Mouse (Mus musculus) liver, embryonic 11.5 days (tissue): Measurements from ENCODE around the gene Exosc10. TPM values are rescaled to one million over a fixed set of nuclear protein-coding genes. Genes with fewer than 3 reads are reported as not detected.

Experiments
- ATAC-seq: fragments of 200-750 bp; cut with Nextera tagmentation; replicated peaks from 2 replicates; pipeline ENCODE4 v1.8.0; 2017; ENCODE audit warnings: moderate number of reproducible peaks, mild to moderate bottlenecking, moderate TSS enrichment, moderate library complexity; ENCODE audit not compliant: low FRiP score
- DNase-seq: peaks from one replicate; pipeline ENCODE4 v3.0.0-alpha.2; 2017; ENCODE audit warnings: low spot score
- H3K27ac ChIP-seq: fragments of 300-500 bp; sonication (generic); 2 replicates; pipeline ENCODE4 v1.5.1; 2014; ENCODE audit warnings: mild to moderate bottlenecking, low read depth, low read length, control low read depth
- H3K27me3 ChIP-seq: fragments of 300-500 bp; sonication (generic); replicated peaks from 2 replicates; pipeline ENCODE4 v1.6.1; 2014; ENCODE audit warnings: low read length, mixed read lengths; ENCODE audit not compliant: control insufficient read depth, insufficient read depth
- H3K36me3 ChIP-seq: fragments of 300-500 bp; sonication (generic); 2 replicates; pipeline ENCODE4 v1.6.1; 2014; ENCODE audit warnings: mild to moderate bottlenecking, low read length, moderate library complexity, mixed read lengths; ENCODE audit not compliant: control insufficient read depth, insufficient read depth
- H3K4me1 ChIP-seq: fragments of 300-500 bp; sonication (generic); replicated peaks from 2 replicates; pipeline ENCODE4 v1.6.1; 2014; ENCODE audit warnings: low read length, mixed read lengths; ENCODE audit not compliant: control insufficient read depth, insufficient read depth
- H3K4me2 ChIP-seq: fragments of 300-500 bp; sonication (generic); 2 replicates; pipeline ENCODE4 v1.6.1; 2014; ENCODE audit warnings: mild to moderate bottlenecking, control low read depth, moderate library complexity
- H3K4me3 ChIP-seq: fragments of 300-500 bp; sonication (generic); 2 replicates; pipeline ENCODE4 v1.5.1; 2014; ENCODE audit warnings: low read depth, low read length, control low read depth
- H3K9ac ChIP-seq: fragments of 300-500 bp; sonication (generic); 2 replicates; pipeline ENCODE4 v1.6.1; 2014; ENCODE audit warnings: low read depth, low read length, control low read depth
- H3K9me3 ChIP-seq: fragments of 300-500 bp; sonication (generic); 2 replicates; pipeline ENCODE4 v1.6.1; 2016; ENCODE audit warnings: low read length, inconsistent platforms, mixed read lengths; ENCODE audit not compliant: control insufficient read depth
- WGBS: fragments of 180-500 bp; shearing (Covaris S2); extraction: QIAGEN DNeasy Blood & Tissue Kit; methylation state at CpG from one replicate; pipeline ENCODE4 v1.1.7; 2014; 5-methylcytosine and 5-hydroxymethylcytosine counted together
- polyA plus RNA-seq: library from polyadenylated mRNA; unstranded; fragments of >200 nt; fragmentation: Nextera tagmentation; extraction: Ambion mirVana; gene quantifications from 2 replicates; pipeline ENCODE4 v1.2.1, GENCODE M21; 2014

Gene Exosc10
- polyA plus RNA-seq = 92.4 and 98.2 TPM in 2 replicates

DNA sequence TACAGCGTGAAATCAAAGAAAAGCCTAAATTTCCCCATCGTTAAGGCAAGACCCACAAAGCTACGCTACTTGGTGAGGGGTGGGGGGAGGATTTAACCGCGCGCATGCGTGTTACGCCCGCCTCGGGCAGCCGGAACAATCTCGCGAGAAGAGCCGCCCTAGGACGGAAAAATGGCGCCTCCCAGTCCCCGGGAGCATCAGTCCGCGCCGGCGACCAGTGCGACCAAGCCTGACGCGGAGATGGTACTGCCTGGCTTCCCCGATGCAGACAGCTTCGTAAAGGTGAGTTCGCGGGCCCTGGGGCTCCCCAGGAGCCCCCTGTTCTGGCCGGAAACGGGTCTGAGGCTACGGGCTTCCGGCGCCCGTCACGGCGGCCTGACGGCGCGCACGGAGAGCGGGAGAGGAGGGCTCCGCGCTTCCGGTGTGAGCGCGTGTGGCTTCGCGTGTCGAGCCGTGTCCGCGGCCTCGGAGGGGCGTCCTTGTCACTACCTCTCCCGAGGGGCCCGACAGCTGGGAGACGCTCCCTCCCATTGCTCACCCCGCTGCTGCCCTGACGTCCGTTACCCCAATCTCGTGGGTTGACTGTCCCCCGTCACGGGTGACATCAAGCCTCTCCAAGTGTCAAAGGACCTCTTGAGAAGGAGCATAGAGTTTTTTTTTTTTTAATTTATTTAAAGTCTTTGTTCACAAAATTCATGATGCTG, at the start of gene Exosc10:
Exosc10 (plus strand) TSS at position 133 of the 704 bp plus-strand sequence.
- H3K4me3 ChIP-seq = peak within 1 kb of the TSS; percentile 92
- DNase-seq (peak; percentile 91), ATAC-seq (peak; percentile 90)
- H3K27me3 ChIP-seq = no peaks in the 10 kb centered on the region
- H3K9me3 ChIP-seq = no peaks in the 10 kb centered on the region
- H3K27ac ChIP-seq = peak within 1 kb of the TSS; percentile 91
- WGBS = under 1% methylated on average over 63 of the region's 63 CpGs
- peaks cover 47% of the 10 kb centered on the region for H3K36me3 ChIP-seq
- peak within 1 kb of the TSS; percentile 88 for H3K4me2 ChIP-seq
- peak within 1 kb of the TSS; percentile 99 for H3K9ac ChIP-seq
- peaks cover 11% of the 10 kb centered on the region for H3K4me1 ChIP-seq

DNA sequence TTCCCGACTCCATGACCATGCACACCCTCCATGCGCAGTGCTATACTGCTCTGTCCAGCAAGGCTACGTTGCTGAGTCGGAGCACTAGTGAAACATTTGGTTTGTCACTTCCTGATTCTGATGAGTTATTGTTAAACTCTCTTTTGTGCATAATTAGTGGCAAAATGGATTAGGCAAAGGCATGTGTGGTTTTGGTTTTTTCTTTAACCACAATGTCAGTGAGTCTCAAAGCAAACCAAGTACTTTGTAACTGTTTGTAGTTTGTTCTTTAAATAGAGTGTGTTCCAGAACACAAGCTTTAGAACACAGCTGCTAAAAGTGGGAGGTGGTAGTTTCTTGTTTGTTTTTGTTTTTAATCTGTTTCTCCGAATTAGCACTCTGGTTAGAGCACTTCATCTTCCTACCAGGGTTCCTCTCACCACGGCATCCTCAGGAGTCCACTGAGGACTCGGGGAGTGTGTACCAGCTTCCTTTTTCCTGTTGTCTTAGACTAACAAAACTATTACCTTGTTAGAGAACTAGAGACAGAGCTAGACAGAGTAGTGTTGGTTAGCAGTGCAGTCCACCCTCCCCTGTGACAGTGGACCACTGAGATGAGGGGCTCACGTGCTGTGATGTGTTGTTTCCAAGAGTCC, 48.7 kb upstream of the Exosc10 start:
- Histone ChIP-seq H3K27ac (no peak overlapping the region), H3K27me3 (no peaks in the 10 kb centered on the region), H3K9me3 (no peaks in the 10 kb centered on the region), H3K4me1 (no peaks in the 10 kb centered on the region), H3K4me2 (no peak overlapping the region), H3K9ac (no peak overlapping the region), H3K36me3 (peaks cover 14% of the 10 kb centered on the region), H3K4me3 (no peak overlapping the region)
- ATAC-seq (no peak), DNase-seq (no peak)
- 80% methylated on average over 8 of the region's 8 CpGs for WGBS

DNA sequence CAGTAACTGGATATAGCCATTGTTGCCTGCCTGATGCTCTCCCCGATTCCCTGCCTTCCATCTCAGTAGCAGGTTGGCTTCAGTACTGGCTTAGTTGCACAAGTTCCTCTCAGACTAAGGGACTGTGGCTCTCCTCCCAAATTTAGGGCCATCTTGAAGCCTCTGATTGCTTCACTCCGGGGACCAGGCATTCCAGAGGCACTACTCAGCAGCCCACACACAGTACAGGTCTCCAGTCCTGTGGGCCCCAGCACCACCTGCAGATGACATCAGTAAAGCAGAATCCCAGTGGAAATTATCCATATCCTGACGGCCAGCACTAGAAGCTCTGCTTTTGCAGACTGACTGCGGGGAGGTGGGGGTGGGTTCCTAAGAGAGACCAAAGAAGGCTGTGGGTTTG, 47.5 kb upstream of the Exosc10 start:
- no peaks in the 10 kb centered on the region for H3K9me3 ChIP-seq

DNA sequence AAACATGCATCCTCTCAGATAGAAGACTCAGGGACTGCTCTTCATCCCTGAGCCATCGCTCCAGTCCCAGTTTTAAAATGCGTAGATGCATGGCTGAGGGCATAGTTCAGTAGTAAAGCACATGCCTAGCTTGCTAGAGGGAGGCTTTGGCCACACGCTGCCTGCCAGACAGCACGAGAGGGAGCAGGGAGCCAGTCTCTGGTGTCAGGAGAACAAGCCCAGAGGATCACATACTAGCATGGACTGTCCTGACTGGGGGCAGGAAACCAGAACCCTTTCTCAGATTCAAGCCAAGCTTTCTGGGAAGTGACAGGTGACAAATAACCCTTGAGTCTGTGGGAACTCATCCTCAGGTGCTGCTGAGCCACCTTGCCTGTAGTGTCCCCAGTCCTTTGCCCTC, 46.9 kb upstream of the Exosc10 start:
- ATAC-seq = no peak
- H3K36me3 ChIP-seq = peaks cover 23% of the 10 kb centered on the region

More for the DNA sequence above, 47.5 kb upstream of the Exosc10 start:
- Histone ChIP-seq H3K27me3 (no peaks in the 10 kb centered on the region), H3K4me1 (no peaks in the 10 kb centered on the region), H3K4me3 (no peak overlapping the region), H3K9ac (no peak overlapping the region), H3K4me2 (no peak overlapping the region), H3K36me3 (peaks cover 21% of the 10 kb centered on the region), H3K27ac (no peak overlapping the region)
- 83% methylated on average over 4 of the region's 4 CpGs for WGBS
- ATAC-seq (no peak), DNase-seq (no peak)

DNA sequence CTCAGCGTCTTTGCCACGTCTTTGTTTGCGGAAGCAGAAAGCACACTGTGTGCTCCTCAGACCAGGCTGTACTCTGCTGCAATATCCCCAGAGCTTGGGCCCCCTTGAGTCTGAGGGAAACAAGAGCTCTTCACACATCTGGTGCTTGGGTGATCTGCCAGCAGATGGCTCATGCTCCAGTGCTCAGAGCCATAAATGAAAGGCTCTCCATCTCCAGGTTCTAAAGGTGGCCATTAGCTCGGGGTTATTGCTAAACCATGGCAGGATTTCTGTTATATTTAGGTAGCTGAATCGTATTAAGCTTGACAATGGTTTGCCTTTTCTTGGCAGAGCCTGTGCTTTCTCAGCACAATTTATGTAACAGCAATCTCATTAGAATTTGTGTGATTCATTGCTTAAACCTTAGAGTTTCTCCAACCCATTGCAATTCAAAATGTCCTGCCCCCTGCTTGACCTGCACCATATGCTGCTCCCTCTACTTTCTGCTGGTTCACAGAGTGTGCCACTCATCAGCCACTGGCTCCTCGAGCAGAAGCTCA, 45.1 kb upstream of the Exosc10 start:
- 80% methylated on average over 6 of the region's 6 CpGs for WGBS
- Histone ChIP-seq H3K9ac (no peak overlapping the region), H3K27me3 (no peaks in the 10 kb centered on the region), H3K4me3 (no peak overlapping the region), H3K27ac (no peak overlapping the region), H3K9me3 (no peaks in the 10 kb centered on the region), H3K4me1 (no peaks in the 10 kb centered on the region), H3K36me3 (peaks cover 24% of the 10 kb centered on the region), H3K4me2 (no peak overlapping the region)
- DNase-seq = no peak
- no peak for ATAC-seq

More for the DNA sequence above, 46.9 kb upstream of the Exosc10 start:
- WGBS = 88% methylated on average over 4 of the region's 4 CpGs
- Histone ChIP-seq H3K27ac (no peak overlapping the region), H3K27me3 (no peaks in the 10 kb centered on the region), H3K4me3 (no peak overlapping the region), H3K4me1 (no peaks in the 10 kb centered on the region), H3K9ac (no peak overlapping the region), H3K9me3 (no peaks in the 10 kb centered on the region), H3K4me2 (no peak overlapping the region)
- DNase-seq = no peak

DNA sequence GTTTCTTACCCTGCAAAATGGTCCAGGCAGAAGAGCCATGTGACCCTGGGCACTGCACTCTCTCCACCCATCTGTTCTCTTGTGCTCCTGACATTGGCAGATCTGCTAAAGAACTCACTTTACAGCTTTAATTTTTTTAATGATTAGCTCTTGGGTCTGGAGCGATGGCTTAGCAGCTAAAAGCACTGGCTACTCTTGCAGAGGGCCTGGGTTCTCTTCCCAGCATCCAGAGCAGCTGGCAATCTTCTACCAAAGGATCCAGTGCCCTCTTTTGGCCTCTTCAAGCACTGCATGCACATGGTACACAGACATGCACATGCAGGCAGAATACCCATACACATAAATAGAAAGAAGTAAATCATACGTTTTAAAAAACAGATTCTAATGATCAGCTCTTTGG, 42.9 kb upstream of the Exosc10 start:
- Histone ChIP-seq H3K4me3 (no peak overlapping the region), H3K4me2 (no peak overlapping the region), H3K27ac (no peak overlapping the region), H3K4me1 (no peaks in the 10 kb centered on the region), H3K9ac (no peak overlapping the region), H3K36me3 (peaks cover 22% of the 10 kb centered on the region), H3K27me3 (no peaks in the 10 kb centered on the region), H3K9me3 (no peaks in the 10 kb centered on the region)
- ATAC-seq (no peak), DNase-seq (no peak)
- whole genome bisulfite sequencing = 95% methylated on average over 2 of the region's 2 CpGs

DNA sequence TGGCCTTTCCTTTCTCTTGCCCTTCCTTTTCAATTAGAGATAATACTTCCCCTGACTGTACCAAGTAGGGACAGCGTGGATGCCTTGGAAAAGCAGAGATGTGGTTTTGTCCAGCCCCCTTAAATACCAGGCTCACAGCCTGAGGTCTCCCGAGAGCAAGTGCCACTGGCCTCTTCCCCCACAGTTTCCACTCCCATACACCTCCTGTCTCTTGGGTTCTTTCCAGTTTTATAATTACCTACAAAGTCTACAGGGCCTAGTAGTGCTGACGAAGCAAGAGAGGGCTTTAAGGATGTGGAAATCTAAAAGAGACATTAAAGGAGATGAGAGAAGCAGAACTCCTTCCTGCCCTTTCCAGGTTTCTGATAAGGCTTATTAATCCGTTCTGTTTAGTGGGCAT, 40.4 kb upstream of the Exosc10 start:
- peaks cover 24% of the 10 kb centered on the region for H3K36me3 ChIP-seq
- ATAC-seq = no peak
- no peak overlapping the region for H3K4me2 ChIP-seq
- H3K27ac ChIP-seq = no peak overlapping the region
- H3K27me3 ChIP-seq = no peaks in the 10 kb centered on the region
- no peaks in the 10 kb centered on the region for H3K4me1 ChIP-seq
- no peak for DNase-seq
- WGBS = 65% methylated on average over 4 of the region's 4 CpGs
- H3K9me3 ChIP-seq = no peaks in the 10 kb centered on the region
- no peak overlapping the region for H3K4me3 ChIP-seq
- H3K9ac ChIP-seq = no peak overlapping the region

DNA sequence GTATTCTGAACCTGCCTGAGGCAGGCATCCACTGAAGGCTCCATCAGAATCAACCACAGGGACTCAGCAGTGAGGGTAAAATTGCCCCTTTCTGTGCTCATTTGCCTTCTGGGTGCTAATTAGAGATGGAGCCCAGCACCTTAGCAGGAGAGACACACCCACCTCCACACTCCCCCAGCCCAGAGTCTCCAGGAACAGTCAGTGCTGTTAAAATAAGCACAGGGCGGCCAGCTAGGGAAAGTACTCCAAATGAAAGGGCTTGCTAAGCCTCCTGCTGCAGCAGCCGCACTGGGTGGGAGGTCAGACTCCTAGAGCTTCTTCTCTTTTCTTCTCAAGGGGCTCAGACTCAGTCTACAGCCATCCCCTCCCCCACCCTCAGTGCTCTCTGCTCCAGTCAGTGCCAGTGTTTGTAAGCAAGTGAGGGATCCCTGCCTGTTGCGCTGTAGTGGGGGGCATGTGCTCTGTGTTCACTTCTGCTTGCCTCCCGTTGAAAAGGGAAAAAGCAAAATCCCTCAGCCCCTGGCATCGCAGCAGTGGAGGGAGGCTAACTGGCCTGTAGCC, 39.9 kb upstream of the Exosc10 start:
- DNase-seq (no peak), ATAC-seq (no peak)
- no peaks in the 10 kb centered on the region for H3K9me3 ChIP-seq
- no peak overlapping the region for H3K4me3 ChIP-seq
- peaks cover 24% of the 10 kb centered on the region for H3K36me3 ChIP-seq
- no peak overlapping the region for H3K9ac ChIP-seq
- H3K4me1 ChIP-seq = no peaks in the 10 kb centered on the region
- H3K27ac ChIP-seq = no peak overlapping the region
- no peaks in the 10 kb centered on the region for H3K27me3 ChIP-seq
- H3K4me2 ChIP-seq = no peak overlapping the region
- 72% methylated on average over 5 of the region's 5 CpGs for WGBS
